Mouse (Mus musculus): ENCODE data around the gene Sh3bp1. TPM values are rescaled to one million over a fixed set of nuclear protein-coding genes. Genes with fewer than 3 reads are reported as not detected.

Gene Sh3bp1
- 1 to 10 TPM; 4.1 to 4.8 TPM for total RNA-seq (2021)

DNA sequence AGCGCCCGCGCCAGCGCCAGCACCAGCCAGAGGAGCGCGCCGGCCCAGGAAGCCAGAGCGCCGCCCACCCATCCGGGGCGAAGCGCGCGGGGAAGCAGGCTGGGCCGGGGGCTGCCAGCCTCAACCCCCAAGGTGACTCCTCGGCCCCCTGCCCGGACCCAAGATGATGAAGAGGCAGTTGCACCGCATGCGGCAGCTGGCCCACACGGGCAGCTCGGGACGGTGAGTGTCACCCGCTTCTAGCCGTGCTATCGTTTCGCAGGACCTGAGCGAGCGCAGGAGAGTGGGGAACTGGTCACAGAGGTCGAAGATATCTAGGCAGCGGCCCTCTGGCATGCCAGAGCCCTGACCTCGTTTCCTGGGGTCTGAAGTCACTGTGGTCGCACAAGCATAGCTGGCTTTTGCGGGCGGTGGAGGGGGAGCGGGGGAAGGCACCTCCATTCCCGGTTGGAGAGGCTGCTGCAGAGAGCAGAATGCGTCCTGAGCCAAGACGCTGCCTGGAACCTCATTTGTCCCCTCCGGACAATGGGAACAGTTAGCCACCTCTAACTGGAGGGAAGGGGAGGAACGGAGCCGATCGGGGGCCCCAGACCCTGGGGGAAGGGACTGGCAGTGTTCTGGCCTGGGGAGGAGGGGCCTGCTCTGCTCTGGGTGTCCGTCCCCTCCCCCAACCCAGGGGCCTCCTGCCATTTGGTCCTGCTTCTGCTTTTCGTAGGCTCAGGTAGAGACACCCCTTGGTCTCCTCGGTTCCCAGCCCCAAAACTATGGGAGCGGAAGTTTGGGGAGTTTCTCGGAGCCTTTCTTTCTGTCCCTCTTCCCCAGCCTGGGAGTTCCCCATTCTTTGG, at the start of gene Sh3bp1:
Gene Sh3bp1 (plus strand): TSS at position 29 of the 845 bp plus-strand sequence.
- intact Hi-C loops (cut with DNase I), result loop anchor here (5.0 kb wide), 1 partner anchor 167 kb away; no protein-coding TSS in a partner anchor

DNA sequence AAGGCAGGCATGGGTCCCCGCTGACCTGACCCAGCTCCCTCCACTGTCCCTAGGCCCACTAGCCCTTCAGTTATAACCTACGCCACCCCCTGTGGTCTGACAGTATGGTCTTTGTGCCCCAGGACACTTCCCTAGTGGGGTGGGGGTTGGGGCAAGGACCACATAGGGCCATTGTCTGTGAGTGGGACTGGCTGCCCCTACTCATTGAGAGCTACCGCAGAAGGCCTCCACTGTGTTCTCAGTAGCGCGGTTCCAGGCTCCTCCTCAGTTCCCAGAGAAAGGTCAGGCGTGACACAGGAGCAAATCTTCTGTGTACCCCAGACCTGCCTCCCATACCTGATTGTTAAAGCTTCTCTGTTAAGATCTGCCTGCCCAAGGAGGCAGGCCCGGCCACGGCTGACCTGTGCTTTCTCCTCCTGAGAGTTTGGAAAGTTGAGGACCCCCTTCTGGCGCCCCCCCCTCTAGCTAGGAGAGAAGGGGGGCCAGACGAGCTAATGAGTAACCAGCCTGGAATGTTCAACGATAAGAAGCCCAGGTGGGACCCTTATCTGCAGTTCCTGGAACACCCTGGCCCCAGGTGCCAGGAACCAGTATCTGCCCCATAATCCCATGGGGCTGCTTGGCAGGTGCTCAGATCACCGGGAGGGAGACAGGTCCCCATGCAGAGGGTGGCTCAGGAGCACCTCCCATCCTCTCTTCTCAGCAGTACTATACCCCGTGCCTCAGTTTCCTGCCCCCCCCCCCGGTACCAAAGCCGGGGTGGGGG, 49.3 kb upstream of the Sh3bp1 start:
- intact Hi-C loops (cut with DNase I), result loop anchor here (5.0 kb wide), 1 partner anchor 38 kb away; no protein-coding TSS in a partner anchor
- DNase-seq (ENCODE audit: low spot score), result no peak

More for the DNA sequence above, at the start of gene Sh3bp1:
- peak; percentile 32 for DNase-seq (ENCODE audit: low spot score)

DNA sequence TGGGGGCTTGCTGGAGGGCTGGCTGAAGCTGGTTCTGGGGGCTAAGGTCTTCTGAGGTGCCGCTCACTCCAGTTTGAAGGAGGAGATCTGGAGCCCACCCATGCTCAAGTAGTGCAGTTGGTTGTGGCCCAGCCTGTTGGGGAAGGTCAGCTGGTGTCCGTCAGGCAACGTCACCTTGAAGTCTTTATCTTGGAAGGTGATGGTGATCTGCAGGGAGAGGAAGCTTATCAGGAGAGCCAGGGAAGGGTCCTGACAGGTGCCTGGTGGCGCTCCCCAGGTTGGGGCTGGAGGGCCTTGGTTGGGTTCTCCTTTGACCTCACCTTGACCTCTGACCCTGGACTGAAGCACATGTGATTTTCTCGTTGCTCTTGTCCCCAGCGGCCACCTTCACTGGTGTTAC, 48.6 kb upstream of the Sh3bp1 start:
- no peak for DNase-seq (ENCODE audit: low spot score)
- intact Hi-C loops (cut with DNase I), result loop anchor here (1.0 to 5.0 kb wide), 2 partner anchors 25 to 39 kb away; no protein-coding TSS in a partner anchor

DNA sequence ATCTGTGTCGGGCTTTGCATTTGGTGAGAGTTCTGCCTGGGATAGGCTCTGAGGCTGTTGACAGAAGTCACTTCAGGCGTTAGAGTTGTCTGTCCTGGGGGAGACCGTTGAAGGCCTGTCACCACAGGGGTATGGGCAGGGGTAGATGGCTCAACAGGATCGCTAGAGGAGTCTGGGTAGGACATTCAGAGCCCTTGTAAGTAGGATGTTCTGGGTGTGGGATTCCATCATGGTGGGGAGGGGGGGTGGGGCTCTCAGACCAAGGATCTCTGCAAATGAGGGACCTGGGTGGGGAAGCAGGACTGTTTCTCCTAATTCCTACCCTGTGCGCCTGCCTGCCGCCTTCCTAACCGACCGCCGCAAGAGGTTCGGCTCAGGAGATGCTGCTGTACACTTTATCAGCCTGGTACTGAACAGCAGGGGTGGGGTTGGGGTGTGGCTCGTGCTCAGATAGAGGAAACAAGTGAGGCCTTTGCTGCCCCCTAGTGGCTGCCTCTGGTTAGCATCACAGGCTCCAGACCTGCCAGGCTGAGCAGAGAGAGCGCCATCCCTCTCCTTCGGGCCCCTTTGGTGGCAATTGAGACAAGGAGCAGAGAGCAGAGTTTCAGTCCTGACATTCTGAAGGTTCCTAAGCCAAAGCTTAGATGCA, 47.9 kb upstream of the Sh3bp1 start:
- intact Hi-C loops (cut with DNase I), result loop anchor here (1.0 to 5.0 kb wide), 2 partner anchors 25 to 39 kb away; no protein-coding TSS in a partner anchor

DNA sequence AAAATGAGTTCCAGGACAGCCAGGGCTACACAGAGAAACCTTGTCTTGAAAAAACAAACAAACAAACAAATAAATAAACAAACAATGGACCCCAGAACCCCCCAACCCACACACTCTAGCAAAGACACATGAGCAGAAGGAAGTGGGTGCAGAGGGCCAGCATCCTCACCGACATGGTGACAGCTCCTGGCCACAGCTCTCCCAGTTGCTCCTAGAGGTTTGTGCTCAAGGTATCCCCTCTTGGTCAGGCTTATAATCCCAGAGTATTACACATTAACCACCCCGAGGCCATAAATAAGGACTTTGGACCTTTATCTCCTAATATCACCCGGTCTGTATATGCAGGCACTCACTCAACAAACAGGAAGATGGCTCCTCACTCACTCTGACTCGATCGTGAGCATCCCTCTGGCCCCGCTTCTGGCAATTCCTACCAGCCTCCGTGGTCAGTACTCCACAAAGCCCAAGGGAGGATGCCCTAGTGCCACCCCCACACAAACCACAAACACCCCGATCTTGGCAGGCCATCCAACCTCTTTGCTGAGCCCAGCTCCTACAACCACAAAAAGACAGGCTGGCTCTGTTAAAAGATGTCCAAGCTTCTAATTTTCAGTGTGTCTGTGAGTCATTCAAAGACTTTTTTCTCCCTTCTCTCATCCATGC, 44.1 kb upstream of the Sh3bp1 start, which contains the start of gene Lgals2:
Gene Lgals2 (minus strand): TSS at position 227 of the 663 bp plus-strand sequence.
- no peak for DNase-seq (ENCODE audit: low spot score)
- intact Hi-C loops (cut with DNase I), result loop anchor here (2.0 kb wide), 1 partner anchor 13 kb away; no protein-coding TSS in a partner anchor

More for the DNA sequence above, 47.9 kb upstream of the Sh3bp1 start:
- peak; percentile 81 for DNase-seq (ENCODE audit: low spot score)

DNA sequence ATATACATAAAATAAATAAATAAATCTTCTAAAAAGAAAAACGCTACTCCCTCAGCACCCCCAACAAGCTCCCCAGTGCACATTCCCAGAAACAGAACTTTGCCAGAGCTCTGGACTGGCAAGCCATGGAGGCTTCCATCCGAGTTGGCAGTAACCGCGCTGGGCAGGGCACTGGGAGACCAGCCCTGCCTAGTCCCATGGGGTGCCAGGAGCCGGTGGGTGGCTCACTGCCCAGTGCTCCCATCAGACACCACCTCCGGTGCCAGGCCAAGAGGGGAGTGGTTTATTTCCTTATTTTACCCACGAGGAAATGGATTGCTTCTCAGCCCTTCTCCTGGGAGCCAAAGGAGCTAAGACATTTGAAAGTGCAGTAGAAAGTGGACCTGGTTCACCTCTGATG, 42.6 kb upstream of the Sh3bp1 start:
- no peak for DNase-seq (ENCODE audit: low spot score)
- intact Hi-C loops (cut with DNase I), result no loop called here

DNA sequence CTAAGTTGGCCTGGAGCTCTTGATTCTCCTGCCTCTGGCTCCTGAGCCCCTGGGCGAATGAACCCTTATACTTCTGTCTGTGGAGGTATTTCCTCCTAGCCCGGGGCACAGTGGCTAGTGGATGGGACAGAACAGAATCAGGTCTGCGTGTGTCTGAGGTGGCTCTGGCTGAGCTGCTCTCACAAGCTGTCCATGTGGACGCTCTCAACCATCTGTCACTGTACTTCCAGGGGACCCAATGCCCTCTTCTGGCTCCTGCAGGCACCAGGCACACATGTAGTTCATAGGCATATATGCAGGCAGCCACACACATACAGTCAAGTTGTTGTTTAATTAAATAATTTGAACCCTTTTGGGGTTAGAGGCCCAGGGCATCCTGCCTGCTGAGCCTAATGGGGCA, 40.3 kb upstream of the Sh3bp1 start:
- intact Hi-C loops (cut with DNase I), result no loop called here

DNA sequence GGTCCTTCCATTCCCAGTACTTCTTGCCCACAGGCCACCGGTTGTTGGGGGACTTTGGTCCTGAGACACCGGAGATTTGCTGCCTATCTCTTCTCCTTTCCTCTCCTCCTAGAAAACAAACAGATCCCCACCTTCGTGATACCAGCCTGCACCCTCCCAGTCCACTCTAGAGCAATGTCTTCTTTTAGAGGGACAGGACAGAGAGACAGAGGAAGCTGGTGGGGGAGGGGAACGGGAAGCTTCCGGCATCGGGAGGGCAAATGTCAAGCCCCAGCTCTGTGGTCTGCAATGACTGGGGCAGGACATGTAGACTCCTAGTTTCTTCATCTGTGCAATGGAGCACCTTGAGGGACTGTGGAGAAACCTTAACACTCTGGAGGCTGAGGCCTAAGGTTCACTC, 39.9 kb upstream of the Sh3bp1 start:
- no peak for DNase-seq (ENCODE audit: low spot score)
- intact Hi-C loops (cut with DNase I), result no loop called here

More for the DNA sequence above, 40.3 kb upstream of the Sh3bp1 start:
- DNase-seq (ENCODE audit: low spot score), result no peak

DNA sequence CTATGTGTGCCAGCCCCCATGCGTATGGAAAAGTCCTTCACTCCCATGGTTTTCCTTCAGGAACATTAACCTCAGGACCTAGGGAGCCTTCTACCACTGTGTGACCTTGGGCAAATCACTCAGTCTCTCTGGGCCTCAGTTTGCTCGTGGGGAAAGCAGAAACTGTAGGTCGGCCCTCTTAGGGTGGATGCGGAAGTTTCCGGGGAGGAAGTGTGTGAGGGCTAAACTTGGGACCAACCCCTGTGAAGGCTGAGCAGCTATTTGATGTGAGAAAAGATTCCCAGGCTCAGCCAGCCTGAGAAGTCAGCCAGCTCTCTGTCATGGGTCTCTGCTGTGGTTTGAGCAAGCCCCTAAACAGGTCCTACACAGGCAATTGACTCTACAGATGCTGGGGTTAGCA, 37.3 kb upstream of the Sh3bp1 start:
- intact Hi-C loops (cut with DNase I), result no loop called here
- no peak for DNase-seq (ENCODE audit: low spot score)

DNA sequence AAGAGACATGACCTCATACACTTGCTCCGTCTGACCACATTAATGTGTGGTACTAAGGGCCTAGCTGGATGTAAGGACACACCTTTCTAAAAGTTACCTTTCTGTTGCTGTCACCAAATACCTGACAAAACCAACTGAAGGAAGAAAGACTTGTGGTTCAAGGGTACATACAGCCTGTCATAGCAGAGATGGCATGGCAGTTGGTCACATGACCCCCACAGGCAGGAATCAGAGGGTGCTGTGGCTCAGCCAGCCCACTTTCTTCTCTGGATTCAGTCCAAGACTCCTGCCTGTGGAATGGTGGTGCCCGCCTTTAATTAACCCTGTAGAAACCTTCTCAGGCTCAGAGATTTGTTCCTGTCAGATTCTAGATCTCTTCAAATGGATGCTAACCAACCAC, 36.4 kb upstream of the Sh3bp1 start:
- intact Hi-C loops (cut with DNase I), result no loop called here
- no peak for DNase-seq (ENCODE audit: low spot score)

DNA sequence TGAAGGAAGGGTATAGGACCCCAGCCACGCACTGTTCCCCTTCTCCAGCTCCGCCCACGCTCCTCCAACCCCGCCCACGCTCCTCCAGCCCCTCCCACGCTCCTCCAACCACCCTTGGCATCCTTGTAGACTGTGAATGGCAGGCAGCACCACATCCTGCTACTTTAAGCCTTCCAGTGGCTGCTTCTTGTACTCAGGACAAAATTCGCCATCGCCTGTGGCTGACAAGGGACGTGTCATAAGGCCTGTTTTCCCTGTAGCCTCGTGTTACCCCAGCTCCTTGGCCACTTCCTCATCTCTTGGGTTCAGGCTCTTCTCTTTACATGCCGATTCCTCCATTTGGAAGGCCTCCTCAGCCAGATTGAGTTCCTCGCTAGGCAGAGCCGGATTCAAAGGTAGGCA, 35.7 kb upstream of the Sh3bp1 start:
- intact Hi-C loops (cut with DNase I), result no loop called here
- no peak for DNase-seq (ENCODE audit: low spot score)

DNA sequence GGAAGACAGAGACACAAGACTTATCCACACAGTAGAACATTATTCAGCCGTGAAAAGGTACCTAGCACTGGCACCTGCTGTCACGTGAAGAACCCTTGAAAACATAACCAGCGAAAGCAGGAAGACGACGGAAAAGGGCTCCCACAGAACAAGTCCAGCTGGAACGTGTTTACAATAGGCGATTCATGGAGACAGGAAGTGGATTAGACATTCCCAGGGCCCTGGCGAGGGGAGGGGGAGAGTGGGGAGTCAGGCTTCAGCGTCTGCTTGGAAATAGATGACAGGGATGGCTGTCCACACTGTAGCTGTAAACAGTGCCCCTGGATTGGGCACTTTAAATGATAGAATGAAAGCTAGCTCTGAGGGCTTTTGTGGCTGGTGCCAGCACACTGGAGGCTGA, 31.2 kb upstream of the Sh3bp1 start:
- intact Hi-C loops (cut with DNase I), result loop anchor here (2.0 kb wide), 1 partner anchor 14 kb away; the partner anchor contains the start of gene Lgals2
- DNase-seq (ENCODE audit: low spot score), result no peak

DNA sequence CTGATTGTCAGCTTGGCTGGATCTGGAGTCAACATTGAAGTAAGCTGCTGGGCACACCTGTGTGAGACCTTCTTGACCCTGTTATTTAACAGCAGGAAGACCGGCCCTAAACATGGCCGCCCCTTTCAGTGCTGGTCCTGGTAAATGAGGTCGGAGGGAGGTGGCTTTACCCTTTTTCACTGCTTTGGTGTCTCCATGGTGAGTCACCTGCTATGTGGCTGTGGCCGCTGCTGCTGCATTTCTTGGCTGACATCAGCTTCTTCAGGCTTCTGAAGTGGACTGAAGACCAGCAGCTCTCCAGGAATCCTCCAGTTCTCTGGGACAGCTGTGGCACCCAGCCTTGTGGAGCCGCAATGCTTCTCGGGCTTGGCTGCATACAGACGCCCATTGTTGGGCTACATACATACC, 30.7 kb upstream of the Sh3bp1 start:
- intact Hi-C loops (cut with DNase I), result loop anchor here (1.0 to 2.0 kb wide), 2 partner anchors 14 to 43 kb away; partner anchors contain the start of gene Lgals2

DNA sequence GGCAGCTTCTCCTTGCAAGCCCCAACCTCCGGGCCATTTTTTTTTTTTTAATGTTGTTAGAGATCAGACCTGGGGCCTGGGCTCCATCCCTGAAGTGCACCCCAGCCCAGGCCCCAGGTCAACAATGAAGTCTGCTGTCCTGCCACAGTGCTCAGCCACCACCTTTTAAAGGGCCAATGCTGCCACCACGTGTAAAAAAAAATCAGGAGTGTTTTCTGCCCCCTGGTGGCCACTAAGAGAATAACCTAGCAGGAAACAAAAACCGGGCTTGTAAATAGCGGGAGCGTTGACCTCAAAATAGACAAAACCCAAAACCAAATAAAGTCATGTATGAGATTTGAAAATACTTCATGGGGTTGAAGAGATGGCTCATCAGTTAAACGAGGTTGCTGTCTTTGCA, 29.8 kb upstream of the Sh3bp1 start:
- intact Hi-C loops (cut with DNase I), result loop anchor here (1.0 to 5.0 kb wide), 3 partner anchors 15 to 247 kb away; partner anchors contain the start of gene Lgals2
- no peak for DNase-seq (ENCODE audit: low spot score)

More for the DNA sequence above, 30.7 kb upstream of the Sh3bp1 start:
- no peak for DNase-seq (ENCODE audit: low spot score)

DNA sequence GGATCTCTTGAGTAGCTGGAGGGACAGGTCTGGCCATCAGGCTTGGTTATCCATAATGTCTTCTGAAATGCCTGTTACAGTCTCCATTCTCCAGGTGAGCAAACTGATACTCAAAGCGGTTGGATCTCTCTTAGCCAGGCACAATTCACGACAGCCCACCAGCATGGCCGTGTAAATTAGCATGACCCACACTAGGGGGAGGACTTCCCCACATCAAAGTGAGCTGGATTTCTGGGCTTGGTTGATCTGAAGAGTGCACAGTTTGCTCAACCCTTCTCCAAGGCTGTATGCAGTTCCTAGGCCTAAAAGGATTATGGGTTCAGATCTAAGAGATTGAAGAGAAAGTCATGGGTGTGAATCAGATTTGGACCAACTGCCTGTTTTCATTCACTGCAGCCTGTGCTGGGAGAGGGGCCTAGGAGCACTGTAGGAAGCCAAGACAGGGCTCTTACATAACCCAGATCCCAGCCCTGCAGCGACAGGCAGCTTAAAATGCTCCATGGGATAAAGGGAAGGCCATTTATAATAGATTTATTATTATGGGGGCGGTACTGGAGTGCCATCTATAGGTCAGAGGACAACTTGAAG, 27.5 kb upstream of the Sh3bp1 start:
- intact Hi-C loops (cut with DNase I), result loop anchor here (5.0 kb wide), 1 partner anchor 250 kb away; no protein-coding TSS in a partner anchor
- no peak for DNase-seq (ENCODE audit: low spot score)

DNA sequence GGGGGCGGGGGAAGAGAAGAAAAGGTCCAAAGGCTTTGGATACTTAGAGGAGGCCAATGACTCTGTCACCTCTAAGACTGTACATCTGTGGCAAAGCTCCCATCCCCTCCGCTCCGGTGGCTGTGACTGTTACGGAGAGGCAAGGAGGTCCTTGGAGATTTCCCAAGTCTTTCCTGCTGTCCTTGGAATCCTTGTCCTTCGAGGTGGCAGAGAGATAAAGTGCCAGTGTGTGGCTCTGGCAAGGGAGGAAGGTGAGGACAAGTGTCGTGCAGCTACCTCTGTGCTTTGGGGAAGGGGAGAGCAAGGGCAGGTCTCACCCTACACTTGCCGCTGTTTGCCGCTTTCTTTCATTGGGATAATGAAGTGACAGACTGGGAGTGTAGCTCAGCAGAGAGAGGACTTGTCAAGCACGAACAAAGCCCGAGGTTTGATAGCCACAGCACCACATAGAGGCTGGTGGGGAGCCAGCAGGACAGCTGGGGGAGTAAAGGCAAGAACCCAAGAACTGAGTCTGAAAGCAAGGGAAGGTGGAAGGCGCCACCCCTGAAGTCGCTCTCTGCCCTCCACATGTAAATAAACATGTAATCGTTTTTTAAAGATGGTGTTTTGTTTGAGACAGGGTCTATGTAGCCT, 25.6 kb upstream of the Sh3bp1 start:
- intact Hi-C loops (cut with DNase I), result loop anchor here (5.0 kb wide), 1 partner anchor 252 kb away; no protein-coding TSS in a partner anchor
- no peak for DNase-seq (ENCODE audit: low spot score)

DNA sequence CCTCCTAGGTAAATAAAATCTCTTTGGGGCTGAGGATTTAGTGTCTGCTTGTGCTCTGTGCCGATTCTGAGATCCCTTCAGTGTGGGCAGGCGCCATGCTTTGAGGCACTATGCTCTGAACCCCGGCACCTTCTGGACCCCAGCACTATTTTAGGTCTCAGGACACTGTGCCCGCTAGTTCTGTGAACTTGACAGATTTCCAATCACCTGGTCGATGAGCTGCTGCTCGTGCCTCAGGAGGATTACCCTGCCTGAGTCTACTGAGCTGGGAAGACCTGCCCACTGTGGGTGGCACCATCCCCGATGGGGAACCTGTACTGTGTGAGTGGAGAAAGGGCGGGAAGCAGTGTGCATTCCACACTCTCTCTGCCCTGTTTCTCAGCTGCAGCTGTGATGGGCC, 24.6 kb upstream of the Sh3bp1 start:
- DNase-seq (ENCODE audit: low spot score), result no peak
- intact Hi-C loops (cut with DNase I), result loop anchor here (5.0 kb wide), 1 partner anchor 253 kb away; no protein-coding TSS in a partner anchor

DNA sequence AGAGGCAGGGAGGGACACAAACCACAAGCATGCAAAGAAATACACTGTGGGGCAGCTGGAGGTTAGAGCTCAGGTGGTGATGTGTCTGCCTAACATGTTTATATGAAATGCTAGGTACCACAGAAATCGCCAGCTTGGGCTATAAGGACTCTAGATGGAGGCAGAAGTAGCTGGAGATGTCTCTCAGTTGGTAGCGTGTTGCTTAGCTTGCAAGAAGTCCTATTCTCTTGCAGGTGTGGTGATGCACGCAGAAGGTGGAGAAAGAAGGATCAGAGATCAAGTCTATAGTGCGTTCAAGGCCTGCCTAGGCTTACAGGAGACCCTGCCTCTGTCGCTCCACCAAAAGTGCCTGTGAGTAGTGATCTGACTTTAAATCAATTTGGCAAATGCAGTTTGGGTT, 24.0 kb upstream of the Sh3bp1 start:
- intact Hi-C loops (cut with DNase I), result no loop called here

More for the DNA sequence above, 24.0 kb upstream of the Sh3bp1 start:
- DNase-seq (ENCODE audit: low spot score), result no peak
